Mouse (Mus musculus): ENCODE results near the gene Grasp. TPM values are rescaled to one million over a fixed set of nuclear protein-coding genes. Genes with fewer than 3 reads are reported as not detected.

Grasp gene
- total and polyA plus RNA-seq, 3 experiments: 2.3 to 6.7 (median 2.4) TPM

- no peak for DNase-seq (ENCODE audit: extremely low read depth)
- Histone ChIP-seq H3K4me3 (replicated peaks in 1 of 3; ENCODE audit: low read depth in 2 of 3, low read length in 2 of 3, poor library complexity in 1 of 3) (no peak overlapping the region), H3K27ac (ENCODE audit: insufficient read depth, low read depth) (no peak overlapping the region), H3K4me2 (ENCODE audit: insufficient read depth, low read depth, poor library complexity, severe bottlenecking) (no peak overlapping the region), H3K9ac (ENCODE audit: insufficient read depth, low read depth) (no peak overlapping the region), H3K36me3 (replicated peaks in 1 of 2; ENCODE audit: control insufficient read depth in 1 of 2, insufficient read depth in 1 of 2, low read length in 1 of 2) (peaks cover 30 to 46% of the 10 kb centered on the region in 2 experiments), H3K4me1 (ENCODE audit: control insufficient read depth in 1 of 2, insufficient read depth in 2 of 2) (peaks cover 11 to 25% of the 10 kb centered on the region in 2 experiments), H3K79me2 (replicated peaks; ENCODE audit: control insufficient read depth, extremely low read depth, insufficient read depth, poor library complexity, severe bottlenecking) (no peaks in the 10 kb centered on the region), H3K9me3 (replicated peaks; ENCODE audit: low read length) (peaks cover 4% of the 10 kb centered on the region), H3K27me3 (replicated peaks) (no peaks in the 10 kb centered on the region)
- TF ChIP-seq ELF1 (IDR thresholded peaks at IDR 0.05; ENCODE audit: low read depth, low read length) (no peak), NELFE (IDR thresholded peaks at IDR 0.05; ENCODE audit: low read depth, low read length) (no peak), RAD21 (IDR thresholded peaks at IDR 0.05; ENCODE audit: low read depth, low read length) (no peak), RCOR1 (conservative IDR thresholded peaks at IDR 0.05; ENCODE audit: low read depth, low read length) (no peak), MYC (IDR thresholded peaks at IDR 0.05; ENCODE audit: low read depth, low read length) (no peak), CHD1 (IDR thresholded peaks at IDR 0.05; ENCODE audit: low read depth, low read length) (no peak)
- in situ Hi-C loops (cut with MboI; ENCODE audit: low pct_ligation_motif_present, low pct_unique_long_range_greater_than_20kb, low sequenced_read_pairs) (no loop called here), dilution Hi-C loops (cut with MboI; ENCODE audit: extremely low pct_ligation_motif_present, extremely low pct_unique_long_range_greater_than_20kb, low sequenced_read_pairs) (no loop called here)
These were observed 22.6 kb upstream of the Grasp start for GRCm38 (mm10) chr15:101201414-101201813.

GRCm38 (mm10) chr15:101203673-101204072, 20.3 kb upstream of the Grasp start:
- Histone ChIP-seq H3K27ac (ENCODE audit: insufficient read depth, low read depth) (no peak overlapping the region), H3K4me3 (replicated peaks in 1 of 3; ENCODE audit: low read depth in 2 of 3, low read length in 2 of 3, poor library complexity in 1 of 3) (no peak overlapping the region), H3K36me3 (replicated peaks in 1 of 2; ENCODE audit: control insufficient read depth in 1 of 2, insufficient read depth in 1 of 2, low read length in 1 of 2) (peaks cover 30 to 47% of the 10 kb centered on the region in 2 experiments), H3K9ac (ENCODE audit: insufficient read depth, low read depth) (no peak overlapping the region), H3K9me3 (replicated peaks; ENCODE audit: low read length) (peaks cover 4% of the 10 kb centered on the region), H3K27me3 (replicated peaks) (no peaks in the 10 kb centered on the region), H3K4me1 (ENCODE audit: control insufficient read depth in 1 of 2, insufficient read depth in 2 of 2) (peaks cover 0 to 6% of the 10 kb centered on the region in 2 experiments; a peak in 2 of 4 replicates), H3K79me2 (replicated peaks; ENCODE audit: control insufficient read depth, extremely low read depth, insufficient read depth, poor library complexity, severe bottlenecking) (no peaks in the 10 kb centered on the region), H3K4me2 (ENCODE audit: insufficient read depth, low read depth, poor library complexity, severe bottlenecking) (no peak overlapping the region)
- dilution Hi-C loops (cut with MboI; ENCODE audit: extremely low pct_ligation_motif_present, extremely low pct_unique_long_range_greater_than_20kb, low sequenced_read_pairs) (no loop called here), in situ Hi-C loops (cut with MboI; ENCODE audit: low pct_ligation_motif_present, low pct_unique_long_range_greater_than_20kb, low sequenced_read_pairs) (no loop called here)
- TF ChIP-seq JUND (conservative IDR thresholded peaks at IDR 0.05; ENCODE audit: low read depth, low read length): no peak
- no peak for TF ChIP-seq ELF1 (IDR thresholded peaks at IDR 0.05; ENCODE audit: low read depth, low read length)
- no peak for TF ChIP-seq RAD21 (IDR thresholded peaks at IDR 0.05; ENCODE audit: low read depth, low read length)
- TF ChIP-seq RCOR1 (conservative IDR thresholded peaks at IDR 0.05; ENCODE audit: low read depth, low read length): no peak
- TF ChIP-seq ZKSCAN1 (IDR thresholded peaks at IDR 0.05; ENCODE audit: borderline replicate concordance, low read depth, low read length): no peak
- TF ChIP-seq MAFK (IDR thresholded peaks at IDR 0.05; ENCODE audit: insufficient replicate concordance, low read length): no peak
- no peak for TF ChIP-seq ZNF384 (IDR thresholded peaks at IDR 0.05; ENCODE audit: low read depth, low read length)
- DNase-seq (ENCODE audit: extremely low read depth): no peak

GRCm38 (mm10) chr15:101204781-101205180, 19.2 kb upstream of the Grasp start:
- dilution Hi-C loops (cut with MboI; ENCODE audit: extremely low pct_ligation_motif_present, extremely low pct_unique_long_range_greater_than_20kb, low sequenced_read_pairs) (no loop called here), in situ Hi-C loops (cut with MboI; ENCODE audit: low pct_ligation_motif_present, low pct_unique_long_range_greater_than_20kb, low sequenced_read_pairs) (no loop called here)
- Histone ChIP-seq H3K79me2 (replicated peaks; ENCODE audit: control insufficient read depth, extremely low read depth, insufficient read depth, poor library complexity, severe bottlenecking) (no peaks in the 10 kb centered on the region), H3K36me3 (replicated peaks in 1 of 2; ENCODE audit: control insufficient read depth in 1 of 2, insufficient read depth in 1 of 2, low read length in 1 of 2) (peaks cover 30 to 52% of the 10 kb centered on the region in 2 experiments), H3K27me3 (replicated peaks) (no peaks in the 10 kb centered on the region), H3K4me2 (ENCODE audit: insufficient read depth, low read depth, poor library complexity, severe bottlenecking) (no peak overlapping the region), H3K4me1 (ENCODE audit: control insufficient read depth in 1 of 2, insufficient read depth in 2 of 2) (no peaks in the 10 kb centered on the region), H3K9me3 (replicated peaks; ENCODE audit: low read length) (peaks cover 4% of the 10 kb centered on the region), H3K9ac (ENCODE audit: insufficient read depth, low read depth) (no peak overlapping the region), H3K4me3 (replicated peaks in 1 of 3; ENCODE audit: low read depth in 2 of 3, low read length in 2 of 3, poor library complexity in 1 of 3) (no peak overlapping the region), H3K27ac (ENCODE audit: insufficient read depth, low read depth) (no peak overlapping the region)
- TF ChIP-seq HCFC1 (IDR thresholded peaks at IDR 0.05; ENCODE audit: low read depth, low read length) (no peak), BHLHE40 (IDR thresholded peaks at IDR 0.05; ENCODE audit: low read depth, low read length) (no peak), JUN (IDR thresholded peaks at IDR 0.05; ENCODE audit: insufficient read depth, low read depth, low read length) (no peak)
- DNase-seq (ENCODE audit: extremely low read depth): no peak
